ENCODE assay signal across 17 mouse cellular contexts in genomic region chr10:120957486-120957885, GRCm38 (mm10). TPM values are rescaled to one million over a fixed set of nuclear protein-coding genes. Genes with fewer than 3 reads are reported as not detected.
DNase-seq lines count a peak whose midpoint lies in the region; ATAC-seq and TF ChIP-seq lines count a peak whose summit lies in the region.
"Had no signal": no experiment of that assay in that cellular context is flagged by ENCODE, and none has a peak within 500 bp of the region (broad histone marks: within the 10 kb centered on the region; RNA-seq: fewer than 3 reads in every experiment).

No protein-coding gene starts in this region.

- TF ChIP-seq CTCF in G1E (IDR thresholded peaks at IDR 0.05; ENCODE audit: low read depth, low read length) = no peak
- TF ChIP-seq CTCF in liver, postnatal 0 days (IDR thresholded peaks at IDR 0.05; ENCODE audit: low read depth) = no peak

- whole genome bisulfite sequencing in heart, embryonic 12.5 days = 93% methylated on average over 2 of the region's 2 CpGs
- 97% methylated on average over 2 of the region's 2 CpGs for WGBS in heart, embryonic 11.5 days (ENCODE audit: insufficient replicate concordance)
- 77% methylated on average over 2 of the region's 2 CpGs for WGBS in liver, embryonic 13.5 days (ENCODE audit: insufficient replicate concordance)
- 90% methylated on average over 2 of the region's 2 CpGs for WGBS in liver, postnatal 0 days (ENCODE audit: insufficient replicate concordance)
- 91% methylated on average over 2 of the region's 2 CpGs for WGBS in midbrain, embryonic 16.5 days

- H3K27ac ChIP-seq in heart, embryonic 12.5 days (ENCODE audit: poor library complexity, severe bottlenecking) = no peak overlapping the region
- H3K27ac ChIP-seq in heart, embryonic 11.5 days (ENCODE audit: low read depth, low read length) = no peak overlapping the region
- peak overlapping the region; percentile 87 for H3K27ac ChIP-seq in liver, embryonic 13.5 days
- H3K27ac ChIP-seq in liver, postnatal 0 days (ENCODE audit: low read depth) = peak overlapping the region; percentile 16; the same call in 1 of the 2 replicates
- H3K27ac ChIP-seq in midbrain, embryonic 16.5 days (ENCODE audit: low read length) = no peak overlapping the region
- H3K27ac ChIP-seq: embryonic facial prominence, embryonic 10.5 days; forebrain, embryonic 15.5 days; heart, embryonic 15.5 days; hindbrain, embryonic 13.5 days had no signal

- TF ChIP-seq EP300 in liver, postnatal 0 days (IDR thresholded peaks at IDR 0.05; ENCODE audit: low read depth) = no peak

- DNase-seq in G1E (ENCODE audit: low spot score) = no peak
- DNase-seq in liver, embryonic 13.5 days = no peak
- DNase-seq in liver, postnatal 0 days = no peak
- DNase-seq in left cerebral cortex, adult 9 months (ENCODE audit: low spot score in 2 of 2) = no peak
- DNase-seq: adrenal gland, adult 8-10 months; adrenal gland, postnatal 36 days; cerebellum, adult 2 months; cerebellum, postnatal 10 days; gastrocnemius, postnatal 36 days; heart, postnatal 14 days had no signal

- 0 out of 2 replicates have a peak overlapping the region, but pooled peaks have one; percentile 2 for H3K9ac ChIP-seq in heart, embryonic 12.5 days
- H3K9ac ChIP-seq in heart, embryonic 11.5 days (ENCODE audit: low read depth, low read length) = no peak overlapping the region
- H3K9ac ChIP-seq in liver, embryonic 13.5 days = peak overlapping the region; percentile 57
- no peak overlapping the region for H3K9ac ChIP-seq in liver, postnatal 0 days (replicated peaks)
- no peak overlapping the region for H3K9ac ChIP-seq in midbrain, embryonic 16.5 days (ENCODE audit: low read depth, low read length)
- H3K9ac ChIP-seq: forebrain, embryonic 15.5 days; heart, embryonic 15.5 days; hindbrain, embryonic 13.5 days had no signal

- ATAC-seq in heart, embryonic 12.5 days (ENCODE audit: insufficient number of reproducible peaks, low FRiP score) = no peak
- no peak for ATAC-seq in heart, embryonic 11.5 days (replicated peaks; ENCODE audit: insufficient number of reproducible peaks, low FRiP score, low TSS enrichment)
- no peak for ATAC-seq in G1E (ENCODE audit: extremely low read depth, insufficient number of reproducible peaks, low FRiP score, poor library complexity, severe bottlenecking)
- no peak for ATAC-seq in liver, embryonic 13.5 days (ENCODE audit: low read depth)
- no peak for ATAC-seq in liver, postnatal 0 days
- ATAC-seq in midbrain, embryonic 16.5 days = no peak
- ATAC-seq: forebrain, embryonic 15.5 days had no signal

- peaks cover 4% of the 10 kb centered on the region for H3K36me3 ChIP-seq in heart, embryonic 12.5 days
- H3K36me3 ChIP-seq in heart, embryonic 11.5 days (ENCODE audit: control insufficient read depth, insufficient read depth, low read length) = no peaks in the 10 kb centered on the region
- H3K36me3 ChIP-seq in G1E (replicated peaks) = peaks cover 40% of the 10 kb centered on the region
- H3K36me3 ChIP-seq in liver, embryonic 13.5 days = peaks cover 16% of the 10 kb centered on the region
- H3K36me3 ChIP-seq in liver, postnatal 0 days (replicated peaks; ENCODE audit: insufficient read depth, low read length) = peaks cover under 1% of the 10 kb centered on the region
- H3K36me3 ChIP-seq in midbrain, embryonic 16.5 days (ENCODE audit: control insufficient read depth, insufficient read depth, low read length) = no peaks in the 10 kb centered on the region
- H3K36me3 ChIP-seq: forebrain, embryonic 15.5 days; heart, embryonic 15.5 days; hindbrain, embryonic 13.5 days had no signal

- H3K4me1 ChIP-seq in heart, embryonic 12.5 days (replicated peaks) = peaks cover 49% of the 10 kb centered on the region
- H3K4me1 ChIP-seq in heart, embryonic 11.5 days (ENCODE audit: control insufficient read depth, insufficient read depth, low read length) = peaks cover 42% of the 10 kb centered on the region
- peaks cover 76% of the 10 kb centered on the region for H3K4me1 ChIP-seq in G1E (ENCODE audit: insufficient read depth, low read depth, low read length)
- peaks cover 70% of the 10 kb centered on the region for H3K4me1 ChIP-seq in liver, embryonic 13.5 days (replicated peaks)
- H3K4me1 ChIP-seq in liver, postnatal 0 days (ENCODE audit: insufficient read depth) = peaks cover 17% of the 10 kb centered on the region
- H3K4me1 ChIP-seq in midbrain, embryonic 16.5 days (ENCODE audit: control insufficient read depth, insufficient read depth, low read length) = peaks cover 18% of the 10 kb centered on the region

- no peaks in the 10 kb centered on the region for H3K9me3 ChIP-seq in heart, embryonic 12.5 days (replicated peaks)
- H3K9me3 ChIP-seq in heart, embryonic 11.5 days (replicated peaks; ENCODE audit: control insufficient read depth, low read length) = no peaks in the 10 kb centered on the region
- no peaks in the 10 kb centered on the region for H3K9me3 ChIP-seq in G1E (replicated peaks)
- no peaks in the 10 kb centered on the region for H3K9me3 ChIP-seq in liver, embryonic 13.5 days (replicated peaks)
- no peaks in the 10 kb centered on the region for H3K9me3 ChIP-seq in liver, postnatal 0 days (ENCODE audit: low read length)
- no peaks in the 10 kb centered on the region for H3K9me3 ChIP-seq in midbrain, embryonic 16.5 days (replicated peaks; ENCODE audit: control insufficient read depth, low read length, poor library complexity, severe bottlenecking)
- H3K9me3 ChIP-seq: embryonic facial prominence, embryonic 10.5 days; forebrain, embryonic 15.5 days; heart, embryonic 15.5 days; hindbrain, embryonic 13.5 days had no signal

- H3K27me3 ChIP-seq in heart, embryonic 12.5 days (replicated peaks) = no peaks in the 10 kb centered on the region
- H3K27me3 ChIP-seq in heart, embryonic 11.5 days (ENCODE audit: control insufficient read depth, insufficient read depth, low read length) = no peaks in the 10 kb centered on the region
- H3K27me3 ChIP-seq in G1E (ENCODE audit: insufficient read depth, low read length) = no peaks in the 10 kb centered on the region
- H3K27me3 ChIP-seq in liver, embryonic 13.5 days = no peaks in the 10 kb centered on the region
- H3K27me3 ChIP-seq in liver, postnatal 0 days (ENCODE audit: insufficient read depth, low read length) = no peaks in the 10 kb centered on the region
- H3K27me3 ChIP-seq in midbrain, embryonic 16.5 days (ENCODE audit: control insufficient read depth, insufficient read depth, low read depth, low read length) = no peaks in the 10 kb centered on the region
- H3K27me3 ChIP-seq: forebrain, embryonic 15.5 days; heart, embryonic 15.5 days; hindbrain, embryonic 13.5 days had no signal

- no peak overlapping the region for H3K4me3 ChIP-seq in heart, embryonic 12.5 days
- no peak overlapping the region for H3K4me3 ChIP-seq in heart, embryonic 11.5 days (ENCODE audit: low read depth, low read length)
- H3K4me3 ChIP-seq in G1E (ENCODE audit: low read depth, low read length) = peak overlapping the region; percentile 64; the same call in 1 of the 2 replicates
- H3K4me3 ChIP-seq in liver, embryonic 13.5 days (replicated peaks) = peak overlapping the region; percentile 35; the same call in 1 of the 2 replicates
- H3K4me3 ChIP-seq in liver, postnatal 0 days (ENCODE audit: low read depth, low read length) = no peak overlapping the region
- H3K4me3 ChIP-seq in midbrain, embryonic 16.5 days (ENCODE audit: low read depth, low read length) = no peak overlapping the region
- H3K4me3 ChIP-seq: embryonic facial prominence, embryonic 10.5 days; forebrain, embryonic 15.5 days; heart, embryonic 15.5 days; hindbrain, embryonic 13.5 days had no signal

- H3K4me2 ChIP-seq in heart, embryonic 12.5 days = no peak overlapping the region
- no peak overlapping the region for H3K4me2 ChIP-seq in heart, embryonic 11.5 days
- peak overlapping the region; percentile 63 for H3K4me2 ChIP-seq in liver, embryonic 13.5 days
- H3K4me2 ChIP-seq in liver, postnatal 0 days (ENCODE audit: low read depth, low read length) = no peak overlapping the region
- H3K4me2 ChIP-seq in midbrain, embryonic 16.5 days (ENCODE audit: low read length) = no peak overlapping the region
- H3K4me2 ChIP-seq: forebrain, embryonic 15.5 days; heart, embryonic 15.5 days; hindbrain, embryonic 13.5 days had no signal

RNA-seq across cellular contexts. Expression of gene Lemd3, which starts 21.6 kb away (rescaled TPM):
- 3.3 and 4.1 TPM in 2 replicates for polyA plus RNA-seq in heart, embryonic 12.5 days (2016; fragmentation: Nextera tagmentation; extraction: Ambion mirVana)
- 3.5 and 4.1 TPM in 2 replicates for polyA plus RNA-seq in heart, embryonic 11.5 days (2014; fragmentation: Nextera tagmentation; extraction: Ambion mirVana)
- total RNA-seq in G1E (2014; fragmentation: Nextera tagmentation) = 16.1 and 19.8 TPM in 2 replicates
- 18.3 and 19.5 TPM in 2 replicates for total RNA-seq in G1E (2017)
- 13.9 and 18.8 TPM in 2 replicates for polyA plus RNA-seq in G1E (2012)
- 1.1 and 1.2 TPM in 2 replicates for polyA plus RNA-seq in liver, embryonic 13.5 days (2015; fragmentation: Nextera tagmentation; extraction: Ambion mirVana)
- 0.90 and 1.3 TPM in 2 replicates for polyA plus RNA-seq in liver, postnatal 0 days (2015; fragmentation: Nextera tagmentation; extraction: Ambion mirVana)
- 2.7 and 3.3 TPM in 2 replicates for polyA plus RNA-seq in midbrain, embryonic 16.5 days (2015; fragmentation: Nextera tagmentation; extraction: Ambion mirVana)

RNA-seq across cellular contexts. Expression of gene Msrb3, which starts 58.6 kb away (rescaled TPM):
- polyA plus RNA-seq in heart, embryonic 12.5 days (2016; fragmentation: Nextera tagmentation; extraction: Ambion mirVana) = 24.1 and 25.9 TPM in 2 replicates
- polyA plus RNA-seq in heart, embryonic 11.5 days (2014; fragmentation: Nextera tagmentation; extraction: Ambion mirVana) = 20.5 and 31.4 TPM in 2 replicates
- total RNA-seq in G1E (2014; fragmentation: Nextera tagmentation) (not detected in 2 replicates), G1E (2017) (0.05 and 0.06 TPM in 2 replicates)
- not detected in 2 replicates for polyA plus RNA-seq in G1E (2012)
- 0.82 and 1.7 TPM in 2 replicates for polyA plus RNA-seq in liver, embryonic 13.5 days (2015; fragmentation: Nextera tagmentation; extraction: Ambion mirVana)
- polyA plus RNA-seq in liver, postnatal 0 days (2015; fragmentation: Nextera tagmentation; extraction: Ambion mirVana) = 2.5 and 2.7 TPM in 2 replicates
- polyA plus RNA-seq in midbrain, embryonic 16.5 days (2015; fragmentation: Nextera tagmentation; extraction: Ambion mirVana) = 1.0 and 1.3 TPM in 2 replicates

Comparison
In these comparisons a context has a peak if more than half of its experiments do, and no peak if none do; other contexts are left out.
1. H3K4me3 ChIP-seq: peak in G1E (single experiment) and liver, embryonic 13.5 days (single experiment); none in heart, embryonic 12.5 days (single experiment), heart, embryonic 11.5 days (single experiment), liver, postnatal 0 days (single experiment) and midbrain, embryonic 16.5 days (single experiment).
2. H3K9ac ChIP-seq: peak in heart, embryonic 12.5 days (single experiment) and liver, embryonic 13.5 days (single experiment); none in heart, embryonic 11.5 days (single experiment), liver, postnatal 0 days (single experiment) and midbrain, embryonic 16.5 days (single experiment).
3. H3K27ac ChIP-seq: peak in liver, embryonic 13.5 days (single experiment) and liver, postnatal 0 days (single experiment); none in heart, embryonic 12.5 days (single experiment), heart, embryonic 11.5 days (single experiment) and midbrain, embryonic 16.5 days (single experiment).